Mouse (Mus musculus): ENCODE measurements around the gene Enpep.

DNA sequence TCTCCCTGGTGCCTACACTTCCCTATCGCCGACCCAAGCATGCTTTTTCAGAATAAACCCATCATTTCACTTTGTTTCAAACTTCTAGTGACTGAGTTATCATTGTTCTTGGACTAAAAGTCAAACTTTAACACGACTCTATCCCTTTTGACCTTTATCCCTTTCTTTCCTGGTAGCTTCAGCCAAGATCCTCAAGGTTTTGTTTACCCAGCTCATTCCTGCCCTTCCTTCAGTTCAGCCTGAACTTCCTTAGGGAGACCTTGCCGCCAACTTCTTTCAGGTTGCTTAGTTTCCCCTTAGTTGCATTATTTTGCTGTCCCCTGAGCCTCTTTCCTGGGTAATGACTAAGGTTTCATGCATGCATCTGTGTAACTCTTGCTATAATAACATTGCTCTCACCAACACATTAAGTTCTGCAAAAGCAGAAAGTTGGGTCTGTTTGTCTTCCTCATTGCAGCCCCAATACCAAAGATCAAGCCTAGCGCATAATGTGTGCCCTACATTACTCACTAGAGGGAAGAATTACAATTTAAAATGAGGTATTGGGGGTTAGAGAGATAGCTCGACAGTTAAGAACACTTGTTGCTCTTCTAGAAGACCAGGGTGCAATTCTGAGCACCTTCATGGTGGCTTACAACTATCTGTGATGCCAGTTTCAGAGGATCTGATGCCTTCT is 59.2 kb downstream of the Enpep start:
- TF ChIP-seq CHD1 (IDR thresholded peaks at IDR 0.05; ENCODE audit: low read depth, low read length): no peak
- TF ChIP-seq ZKSCAN1 (IDR thresholded peaks at IDR 0.05; ENCODE audit: borderline replicate concordance, low read depth, low read length): no peak
- no peak for TF ChIP-seq CTCF (conservative IDR thresholded peaks at IDR 0.05 in 1 of 2, IDR thresholded peaks at IDR 0.05 in 1 of 2; ENCODE audit: low read depth in 2 of 2, low read length in 2 of 2)
- TF ChIP-seq MAX (IDR thresholded peaks at IDR 0.05; ENCODE audit: low read length): no peak
- TF ChIP-seq TCF12 (IDR thresholded peaks at IDR 0.05; ENCODE audit: low read depth, low read length): no peak
- no peak for TF ChIP-seq POLR2A (IDR thresholded peaks at IDR 0.05; ENCODE audit: low read depth, low read length)
- TF ChIP-seq PAX5 (IDR thresholded peaks at IDR 0.05; ENCODE audit: low read length): no peak
- no peak for TF ChIP-seq TBP (conservative IDR thresholded peaks at IDR 0.05; ENCODE audit: low read depth, low read length)
- no peak for TF ChIP-seq EP300 (IDR thresholded peaks at IDR 0.05; ENCODE audit: low read length)
- no peak for TF ChIP-seq JUND (conservative IDR thresholded peaks at IDR 0.05; ENCODE audit: low read depth, low read length)
- TF ChIP-seq UBTF (IDR thresholded peaks at IDR 0.05; ENCODE audit: low read depth, low read length): no peak
- no peak for TF ChIP-seq USF1 (IDR thresholded peaks at IDR 0.05; ENCODE audit: low read depth, low read length)
- TF ChIP-seq MEF2A (IDR thresholded peaks at IDR 0.05; ENCODE audit: borderline replicate concordance, low read depth, low read length): no peak
- no peak for TF ChIP-seq GABPA (IDR thresholded peaks at IDR 0.05; ENCODE audit: insufficient replicate concordance, low read depth, low read length)
